In genomic region chr7:73372352-73372970, GRCm38 (mm10) we compare ENCODE assay signal across 8 mouse cellular contexts. TPM values are rescaled to one million over a fixed set of nuclear protein-coding genes. Genes with fewer than 3 reads are reported as not detected.
DNase-seq lines count a peak whose midpoint lies in the region; ATAC-seq lines count a peak whose summit lies in the region.

No protein-coding gene starts in this region.

- peak; percentile 75 to 86 for DNase-seq in left cerebral cortex, adult 18-20 months (ENCODE audit: low spot score in 2 of 2)
- DNase-seq in left cerebral cortex, adult 11 months (ENCODE audit: low spot score): no peak
- peak; percentile 28 to 54 for DNase-seq in frontal cortex, postnatal 14 days (ENCODE audit: low spot score in 2 of 2)
- peak; percentile 30 for DNase-seq in layer of hippocampus, adult 9-11 months
- DNase-seq in lung, postnatal 14 days: peak; percentile 82
- peak; percentile 73 to 82 for DNase-seq in right cerebral cortex, postnatal 10 days (ENCODE audit: low spot score in 2 of 2)
- DNase-seq in natural killer cell, adult 2 months (ENCODE audit: low spot score in 2 of 2): no peak

- ATAC-seq in hematopoietic stem cell, adult 5-6 weeks (replicated peaks in 1 of 2; ENCODE audit: insufficient read depth in 1 of 2, low FRiP score in 2 of 2, low TSS enrichment in 1 of 2, low read depth in 1 of 2, poor library complexity in 2 of 2, severe bottlenecking in 2 of 2): 0 out of 4 replicates have a peak, but pooled peaks have one; percentile 9 to 17

RNA-seq across cellular contexts. Expression of gene Rgma, which starts 2.8 kb away (rescaled TPM):
- 10 to 100 TPM; 51.3 to 55.2 TPM for total RNA-seq in left cerebral cortex, adult 18-20 months (2021)
- not detected in 2 replicates for total RNA-seq in hematopoietic stem cell, adult 5-6 weeks (2017)

Comparison
In these comparisons a context has a peak if more than half of its experiments do, and no peak if none do; other contexts are left out.
1. DNase-seq: peak in left cerebral cortex, adult 18-20 months (2 of 2), frontal cortex, postnatal 14 days (2 of 2), layer of hippocampus, adult 9-11 months (single experiment), lung, postnatal 14 days (single experiment) and right cerebral cortex, postnatal 10 days (2 of 2); none in left cerebral cortex, adult 11 months (single experiment) and natural killer cell, adult 2 months (0 of 2).
2. RNA of gene Rgma, which starts 2.8 kb away (total RNA-seq): 51.3 to 55.2 TPM in left cerebral cortex, adult 18-20 months; not detected in hematopoietic stem cell, adult 5-6 weeks; every median in the first group is over 10 times any median in the second.